Mouse (Mus musculus) urinary bladder, adult 18-20 months (tissue): ENCODE measurements around the gene Acy3.
"Not testable (repeated sequence)": the region's sequence is repeated elsewhere in the genome, so short reads cannot be mapped to it uniquely, and the experiment has no call there.

Experiments used
- DNase-seq, 2 experiments: peaks; one replicate each; pipeline ENCODE4 v3.0.0; 2022; ENCODE audit warnings: low spot score in 2 of 2, mixed read lengths in 2 of 2

The Acy3 gene

DNA sequence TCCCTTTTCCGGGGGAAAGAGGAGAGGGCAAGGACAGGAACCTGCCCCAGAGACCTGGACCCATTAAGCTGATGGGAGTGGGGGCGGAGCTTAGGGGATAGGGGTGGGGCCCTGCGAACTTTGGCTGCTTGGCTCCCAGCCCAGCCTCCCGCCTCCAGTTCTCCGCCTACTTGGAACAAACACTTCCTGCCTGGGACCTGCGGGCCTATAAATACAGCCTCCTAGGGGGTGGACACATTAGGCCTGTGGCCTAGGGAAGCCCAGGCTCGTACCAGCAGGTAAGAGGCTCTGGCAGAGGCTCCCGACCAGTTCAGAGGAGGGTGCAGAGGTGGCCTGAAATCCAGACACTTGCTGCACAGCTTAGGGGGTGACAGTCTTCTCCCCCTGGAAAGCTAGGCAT lies at the start of gene Acy3:
TSS of gene Acy3 (plus strand) at position 237 of the 400 bp plus-strand sequence.
- DNase-seq: peak in 1 of 2 experiments; percentile 59

DNA sequence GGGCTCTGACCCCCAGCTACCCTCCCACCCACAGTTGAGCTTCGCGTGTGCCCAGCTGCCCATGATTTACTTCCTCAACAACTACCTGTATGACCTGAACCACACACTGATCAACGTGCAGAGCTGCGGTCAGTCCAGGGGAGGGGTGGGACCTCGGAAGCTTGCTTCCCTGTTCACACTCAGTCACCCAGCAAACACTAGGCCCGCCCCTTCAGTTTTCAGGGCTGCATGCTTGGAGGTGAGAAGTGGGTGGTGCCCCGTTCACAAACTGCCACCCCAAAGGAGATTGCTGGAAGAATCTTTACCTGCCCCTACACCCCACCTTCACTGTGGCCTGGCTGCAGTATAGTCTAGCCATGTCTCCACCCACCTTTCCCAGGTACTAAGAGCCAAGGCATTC lies 44.1 kb upstream of the Acy3 start:
- no peak for DNase-seq

DNA sequence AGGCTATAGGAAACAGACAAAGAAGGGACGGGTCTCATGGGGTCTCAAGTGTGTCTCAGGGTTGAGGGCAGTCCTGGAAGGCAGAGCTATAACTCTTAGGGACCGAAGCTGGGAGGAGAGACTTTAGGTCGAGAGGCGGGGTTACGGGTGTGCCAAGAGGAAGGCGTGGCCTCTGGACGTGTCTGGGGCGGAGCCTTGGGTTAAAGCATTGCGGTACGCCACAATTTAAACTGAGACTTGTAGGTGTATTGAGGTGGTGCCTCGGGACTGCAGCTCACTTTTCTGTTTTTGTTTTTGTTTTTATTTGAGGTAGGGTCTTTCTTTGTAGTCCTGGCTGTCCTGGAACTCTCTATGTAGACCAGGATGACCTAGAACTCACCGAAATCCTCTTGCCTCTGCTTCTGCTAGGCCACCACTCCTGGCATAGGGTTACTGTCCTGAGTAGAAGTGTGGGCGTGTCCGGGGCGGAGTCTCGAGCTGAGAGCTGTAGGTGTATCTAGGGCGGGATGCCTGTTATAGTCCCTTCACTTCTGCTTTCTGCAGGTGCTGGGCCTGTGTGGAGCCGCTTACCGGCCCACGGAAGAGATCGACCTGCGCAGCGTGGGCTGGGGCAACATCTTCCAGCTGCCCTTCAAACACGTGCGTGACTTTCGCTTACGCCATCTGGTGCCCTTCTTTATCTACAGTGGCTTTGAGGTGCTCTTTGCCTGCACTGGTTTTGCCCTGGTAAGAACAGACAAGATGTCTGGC lies 43.2 kb upstream of the Acy3 start:
- peak in 1 of 2 experiments; percentile 31 for DNase-seq

DNA sequence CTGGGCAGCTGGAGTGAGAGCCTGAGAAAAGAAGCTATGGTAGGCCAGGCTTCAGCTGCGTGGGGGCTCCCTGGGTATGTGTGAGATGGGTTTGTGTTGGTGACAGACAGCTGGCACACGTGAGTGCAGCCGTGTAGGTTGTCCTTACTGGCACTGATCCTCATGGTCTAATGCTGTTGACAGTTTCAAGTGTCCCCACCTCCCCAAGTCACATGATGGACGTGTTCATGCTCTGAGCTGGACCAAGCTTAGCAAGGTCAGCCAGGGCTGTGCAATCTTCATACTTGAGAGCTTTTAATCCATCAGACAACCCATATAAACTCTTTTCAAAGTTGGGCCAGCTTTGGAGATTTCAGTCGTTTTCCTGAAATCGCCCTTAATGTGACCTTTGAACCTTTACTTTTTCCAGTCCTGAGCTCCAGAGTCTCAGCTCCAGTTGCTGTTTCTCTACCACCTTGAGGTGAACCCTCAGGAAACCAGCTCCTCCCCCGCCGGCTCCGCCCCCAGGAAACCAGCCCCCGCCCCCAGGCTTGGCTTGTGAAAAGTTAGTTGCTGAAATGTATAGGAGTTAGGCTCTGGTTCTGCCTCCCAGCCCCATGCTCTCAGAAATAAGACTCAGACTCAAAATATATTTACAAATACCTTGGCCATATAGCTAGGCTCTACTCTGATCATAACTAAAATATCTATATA lies 40.4 kb upstream of the Acy3 start:
- no peak for DNase-seq

DNA sequence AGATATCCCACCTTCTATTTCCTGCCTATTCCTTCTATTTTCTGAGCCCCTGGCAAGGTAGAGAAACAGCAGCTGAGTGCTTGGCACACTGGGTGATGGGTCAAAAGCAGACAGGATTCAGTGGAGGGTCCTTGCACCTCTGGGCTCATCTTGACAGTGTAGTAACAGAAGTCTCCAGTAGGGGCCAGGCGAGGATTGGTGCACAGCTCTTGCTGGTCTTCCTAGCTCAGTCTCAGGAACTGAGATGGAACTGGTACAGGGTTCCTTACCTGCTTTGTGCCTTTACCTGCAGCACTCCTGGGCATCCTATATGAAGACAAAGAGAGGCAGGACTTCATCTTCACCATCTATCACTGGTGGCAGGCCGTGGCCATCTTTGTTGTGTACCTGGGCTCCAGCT lies 39.7 kb upstream of the Acy3 start:
- DNase-seq: peak in 1 of 2 experiments; percentile 49

- no peak for DNase-seq
These were observed 38.6 kb upstream of the Acy3 start for GRCm38 (mm10) chr19:3947813-3948212.

- no peak for DNase-seq
These were observed 37.8 kb upstream of the Acy3 start for GRCm38 (mm10) chr19:3948546-3948945.

GRCm38 (mm10) chr19:3950331-3950730 lies 36.0 kb upstream of the Acy3 start:
- DNase-seq: no peak

DNA sequence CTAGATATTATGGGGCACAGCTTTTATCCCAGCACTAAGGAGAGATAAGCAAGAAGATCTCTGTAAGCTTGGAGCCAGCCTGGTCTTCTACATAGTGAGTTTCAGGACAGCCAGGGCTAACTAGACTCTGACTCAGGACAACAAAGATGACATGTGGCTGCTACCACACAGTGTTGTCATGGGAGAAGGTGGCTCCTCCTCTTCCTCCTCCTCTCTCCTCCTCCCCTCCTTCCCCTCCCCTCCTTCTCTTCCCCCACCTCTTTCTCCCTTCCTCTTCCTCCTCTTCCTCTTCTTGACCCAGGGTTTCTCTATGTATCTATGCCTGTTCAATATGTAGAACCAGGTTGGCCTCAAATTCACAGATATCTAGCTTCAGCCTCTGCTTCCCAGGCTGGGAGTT lies 34.9 kb upstream of the Acy3 start:
- no peak for DNase-seq

DNA sequence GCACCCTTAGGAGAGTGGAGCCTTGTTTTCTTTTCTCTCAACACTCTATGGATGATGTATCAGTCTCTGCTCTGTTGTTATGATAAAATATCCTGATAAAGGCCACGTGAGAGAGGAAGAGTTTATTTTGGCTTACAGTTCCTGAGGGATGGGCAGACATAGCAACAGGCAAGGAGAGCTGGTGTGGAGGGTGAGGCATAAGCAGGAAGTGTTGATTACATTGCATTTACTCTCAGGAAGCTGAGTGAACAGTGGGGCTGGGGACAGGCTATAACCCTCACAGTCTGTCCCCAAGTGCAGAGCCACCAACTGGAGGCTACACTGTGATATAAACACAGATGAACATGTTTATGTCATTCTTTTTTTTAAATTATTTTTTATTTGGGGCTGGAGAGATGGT lies 34.3 kb upstream of the Acy3 start:
- DNase-seq: no peak

DNA sequence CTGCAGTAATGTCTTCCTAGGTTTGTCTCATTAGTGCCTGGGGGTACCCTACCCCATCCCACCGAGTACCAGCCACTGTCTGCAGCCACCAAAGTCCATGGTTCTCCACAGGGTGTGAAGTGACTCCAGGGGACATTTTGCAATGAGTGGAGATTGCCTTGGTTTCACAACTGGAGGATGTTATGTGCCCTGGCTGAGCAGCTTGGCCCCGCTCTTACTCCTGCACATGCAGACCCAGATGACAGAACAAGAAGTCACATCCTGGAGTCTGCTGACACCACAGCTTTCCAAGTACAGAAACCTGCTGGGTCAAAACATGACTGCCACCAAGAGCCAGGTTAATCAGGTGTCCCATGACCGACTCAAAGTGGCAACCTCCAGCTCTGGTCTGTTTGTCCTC lies 31.3 kb upstream of the Acy3 start:
- DNase-seq: no peak

DNA sequence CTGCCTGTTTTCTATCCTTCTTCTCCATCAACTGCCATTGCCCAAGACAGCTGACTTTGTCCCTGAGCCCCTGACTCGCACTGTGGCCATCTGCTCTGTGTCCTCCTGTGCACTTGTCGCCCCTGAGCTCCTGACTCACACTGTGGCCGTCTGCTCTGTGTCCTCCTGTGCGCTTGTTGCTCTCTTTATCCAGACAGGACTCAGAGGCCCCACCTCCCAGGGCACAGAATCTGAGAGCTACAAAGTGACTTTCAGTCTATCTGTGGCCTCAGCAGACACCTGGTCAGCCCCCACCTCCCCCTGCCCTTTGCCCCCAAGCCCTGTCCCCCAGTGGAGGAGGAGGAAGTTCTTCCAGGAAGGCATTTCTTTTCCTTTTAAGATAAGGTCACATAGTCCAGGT lies 30.6 kb upstream of the Acy3 start:
- no peak for DNase-seq

DNA sequence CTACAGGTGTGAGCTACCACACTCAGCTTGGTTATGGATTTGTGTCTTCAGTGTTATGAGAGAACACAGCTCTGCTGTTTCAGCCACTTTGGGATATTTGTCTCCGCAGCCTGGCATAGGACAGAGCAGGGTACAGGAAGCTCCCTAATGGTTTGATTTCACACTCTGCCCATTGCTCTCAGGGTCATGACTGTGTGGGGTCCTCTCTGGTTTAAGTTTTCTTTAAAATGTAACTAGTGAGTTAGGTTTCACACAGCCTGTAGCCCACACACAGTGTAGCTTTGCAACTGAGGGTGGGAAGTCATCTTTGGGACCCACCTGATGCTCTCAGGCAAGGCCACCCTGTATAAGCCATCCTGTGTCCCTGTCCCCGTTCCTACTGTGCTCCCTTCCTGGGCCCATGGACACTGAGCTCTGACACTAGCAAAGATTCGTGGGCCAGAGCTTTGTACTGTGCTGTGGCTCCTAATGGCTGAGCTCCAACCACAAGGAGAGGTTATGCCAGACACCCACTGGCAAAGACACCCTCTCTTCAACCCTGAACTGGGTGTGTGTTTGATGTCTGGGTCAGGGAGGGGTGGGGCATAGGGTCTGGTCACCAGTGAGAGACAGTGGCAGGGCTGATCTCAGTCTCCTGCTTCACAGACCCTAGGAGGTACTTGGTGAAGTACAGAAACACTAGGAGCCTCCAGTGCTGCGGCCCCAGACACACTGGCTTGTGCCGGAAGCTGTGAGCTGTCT lies 28.9 kb upstream of the Acy3 start:
- not testable (repeated sequence) for DNase-seq

DNA sequence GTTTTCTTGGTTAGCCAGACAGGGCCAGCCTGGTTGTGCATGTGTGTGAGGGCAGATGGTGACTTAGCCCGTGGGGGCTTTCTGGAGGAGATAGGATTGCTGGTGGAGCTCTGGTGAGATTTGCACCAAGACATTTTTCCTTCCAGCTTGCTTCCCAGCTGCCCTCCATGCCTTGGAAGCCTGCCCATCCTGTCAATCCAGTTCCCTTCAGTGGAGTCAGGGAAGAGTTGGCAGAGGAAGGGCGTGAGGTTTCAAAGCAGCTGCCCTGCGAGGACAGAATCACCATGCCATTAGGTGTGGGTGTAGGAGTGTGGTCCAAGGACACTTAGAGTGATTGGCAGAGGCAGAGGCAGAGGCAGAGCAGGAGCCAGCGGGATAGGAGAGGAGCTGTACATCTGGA lies 27.9 kb upstream of the Acy3 start, which contains the start of gene Aldh3b3:
TSS of gene Aldh3b3 (plus strand) at position 176 of the 400 bp plus-strand sequence.
- DNase-seq: no peak

GRCm38 (mm10) chr19:3959030-3959429 lies 27.3 kb upstream of the Acy3 start:
- no peak for DNase-seq

DNA sequence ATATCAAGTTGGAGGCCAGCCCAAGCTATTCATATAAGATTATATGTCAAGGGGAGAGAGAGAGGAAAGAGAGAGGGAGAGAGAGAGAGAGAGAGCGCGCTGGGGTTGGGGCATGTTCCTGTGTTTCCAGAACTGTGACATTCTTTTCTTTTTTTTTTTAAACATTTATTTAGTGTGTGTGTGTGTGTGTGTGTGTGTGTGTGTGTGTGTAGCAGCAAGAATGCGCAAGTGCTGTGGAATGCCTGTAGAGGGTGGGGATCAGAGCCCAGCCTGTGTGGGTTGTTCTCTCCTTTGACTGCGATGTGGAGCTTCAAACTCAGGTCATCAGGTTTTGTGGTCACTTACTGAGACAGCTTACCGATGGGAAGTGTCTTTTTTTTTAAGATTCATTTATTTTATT lies 26.2 kb upstream of the Acy3 start:
- DNase-seq: peak in 1 of 2 experiments; percentile 52

GRCm38 (mm10) chr19:3961805-3962204 lies 24.6 kb upstream of the Acy3 start:
- DNase-seq: not testable (repeated sequence)

GRCm38 (mm10) chr19:3962469-3962868 lies 23.9 kb upstream of the Acy3 start:
- no peak for DNase-seq

- DNase-seq: no peak
These were observed 22.3 kb upstream of the Acy3 start for GRCm38 (mm10) chr19:3964030-3964429.

DNA sequence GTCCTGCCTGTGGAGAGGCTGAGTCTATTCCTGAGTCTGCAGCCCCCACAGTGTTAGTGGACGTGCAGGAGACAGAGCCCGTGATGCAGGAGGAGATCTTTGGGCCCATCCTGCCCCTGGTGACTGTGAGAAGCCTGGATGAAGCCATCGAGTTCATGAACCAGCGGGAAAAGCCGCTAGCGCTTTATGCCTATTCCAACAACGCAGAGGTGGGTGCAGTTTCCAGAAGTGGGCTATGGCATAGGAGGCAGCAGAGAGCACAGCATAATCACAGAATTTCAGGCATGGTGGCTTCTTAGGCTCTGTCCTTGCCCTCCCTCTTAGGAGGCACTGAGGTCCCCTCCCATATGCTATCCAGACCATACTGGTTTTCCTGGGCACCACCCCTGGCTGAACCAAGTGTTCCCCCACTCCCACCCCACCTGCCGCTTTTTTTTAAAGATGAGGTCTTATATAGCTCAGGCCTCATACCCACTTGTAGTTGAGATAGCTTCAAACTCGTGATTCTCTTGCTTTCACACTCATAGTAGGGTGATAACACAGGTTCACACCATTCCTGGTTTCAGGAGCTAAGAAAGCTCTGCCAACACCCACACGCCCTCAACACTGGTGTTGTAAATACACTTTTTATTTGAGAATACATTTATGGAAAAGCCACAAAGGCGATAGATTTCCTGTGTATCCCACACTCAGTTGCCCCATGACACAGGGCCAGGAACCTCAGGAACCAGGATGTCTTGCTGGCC lies 19.9 kb upstream of the Acy3 start:
- DNase-seq: no peak

- no peak for DNase-seq
These were observed 19.1 kb upstream of the Acy3 start for GRCm38 (mm10) chr19:3967258-3967657.

DNA sequence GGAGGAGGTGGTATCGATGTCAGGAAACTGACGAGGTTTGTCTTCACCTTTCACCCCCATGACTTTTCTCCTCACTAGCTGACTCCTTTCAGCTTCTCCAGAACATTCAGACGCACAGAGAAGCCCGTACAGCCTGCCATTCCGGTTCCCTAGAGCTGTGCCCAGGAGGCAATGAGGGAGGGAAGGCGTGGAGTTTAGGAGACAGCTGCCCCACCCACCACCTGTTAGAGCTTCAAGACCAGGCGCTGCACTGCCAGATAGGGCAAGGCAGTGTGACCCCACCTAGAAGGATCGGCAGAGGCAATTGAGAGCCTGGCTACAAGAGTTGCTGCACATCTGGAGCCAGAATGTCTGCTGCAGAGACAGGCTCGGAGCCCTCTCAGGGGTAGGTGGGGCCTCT lies 14.1 kb upstream of the Acy3 start, which contains the start of gene Aldh3b2:
TSS of gene Aldh3b2 (plus strand) at position 100 of the 400 bp plus-strand sequence.
- DNase-seq: peak; percentile 53 to 83
